ENCODE assay signal across 8 mouse cellular contexts in the genomic region with DNA sequence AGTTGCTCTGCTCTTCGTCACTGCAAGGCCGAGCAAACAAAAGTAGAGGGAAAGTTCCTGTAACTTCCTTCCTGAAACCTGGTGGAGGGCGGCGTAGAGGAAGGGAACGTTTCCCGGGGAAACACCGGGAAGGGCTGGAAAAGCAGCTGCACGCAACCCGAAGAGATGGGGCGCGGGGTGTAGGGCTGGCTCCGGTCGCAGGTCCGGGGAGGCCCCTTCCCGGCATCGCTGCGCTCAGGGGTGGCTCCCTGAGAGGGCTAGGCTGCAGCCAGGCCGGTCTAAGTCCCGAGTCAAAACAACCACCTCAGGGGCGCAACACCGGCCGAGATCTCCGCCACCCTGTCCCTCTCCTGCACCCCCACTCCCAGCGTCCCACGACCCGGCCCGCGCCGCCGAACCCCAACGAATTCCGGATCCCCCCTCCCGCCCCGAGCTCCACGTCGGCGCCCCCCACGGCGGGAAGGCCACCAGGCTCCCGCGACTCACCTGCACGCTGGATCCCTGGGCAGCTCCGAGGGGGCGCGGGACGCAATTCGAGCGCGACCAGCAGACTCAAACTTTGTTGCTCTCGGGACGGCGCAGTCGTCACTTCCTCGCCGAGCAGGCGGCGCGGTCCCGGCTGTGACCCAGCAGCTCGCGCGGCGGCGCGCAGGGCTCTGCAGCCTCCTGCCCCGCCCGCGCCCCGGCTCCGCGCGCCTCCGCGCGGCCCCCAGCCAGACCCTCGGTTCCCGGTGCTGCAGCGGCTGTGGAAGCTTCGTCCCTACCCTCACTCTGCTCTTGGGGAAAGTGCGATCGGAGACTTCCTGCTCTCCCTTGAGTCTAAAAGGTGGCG. TPM values are rescaled to one million over a fixed set of nuclear protein-coding genes. Genes with fewer than 3 reads are reported as not detected.
DNase-seq lines count a peak whose midpoint lies in the region; ATAC-seq lines count a peak whose summit lies in the region.

Gene Elmsan1, minus strand, starts transcription at position 593 of the 832 bp plus-strand sequence.

- peak within 1 kb of the TSS; percentile 74 for H3K9ac ChIP-seq in intestine, embryonic 14.5 days (ENCODE audit: low read length)

- intact Hi-C loops in left cerebral cortex, postnatal 36 days (cut with DNase I) = loop anchor here (1.0 to 5.0 kb wide), 2 partner anchors 25 to 41 kb away; no protein-coding TSS in a partner anchor

- peak within 1 kb of the TSS; percentile 76 for H3K4me2 ChIP-seq in intestine, embryonic 14.5 days (ENCODE audit: low read length)

- H3K4me1 ChIP-seq in intestine, embryonic 14.5 days (replicated peaks; ENCODE audit: control insufficient read depth, insufficient read depth, low read length) = peaks cover 27% of the 10 kb centered on the region

- WGBS in intestine, embryonic 14.5 days = under 1% methylated on average over 68 of the region's 82 CpGs

- H3K4me3 ChIP-seq in intestine, embryonic 14.5 days (ENCODE audit: low read depth, low read length) = peak within 1 kb of the TSS; percentile 58

- no peaks in the 10 kb centered on the region for H3K9me3 ChIP-seq in intestine, embryonic 14.5 days (ENCODE audit: control insufficient read depth, low read length)

- peak; percentile 86 to 94 for DNase-seq in adrenal gland, adult (ENCODE audit: inconsistent age in 2 of 2, low spot score in 1 of 2)
- DNase-seq in embryo, embryonic 10.5 days (ENCODE audit: low spot score) = peak; percentile 88
- peak; percentile 69 to 85 for DNase-seq in gastrocnemius, postnatal 4 days (ENCODE audit: low spot score in 2 of 2)
- DNase-seq in intestine, embryonic 14.5 days (ENCODE audit: low spot score) = peak; percentile 86
- DNase-seq in left cerebral cortex, postnatal 36 days (ENCODE audit: low spot score in 2 of 2) = peak; percentile 57 to 62
- peak; percentile 67 for DNase-seq in right cerebral cortex, postnatal 25 days
- DNase-seq in urinary bladder, postnatal 36 days (ENCODE audit: low spot score in 2 of 2) = peak; percentile 72 to 75

- no peaks in the 10 kb centered on the region for H3K36me3 ChIP-seq in intestine, embryonic 14.5 days (ENCODE audit: control insufficient read depth, insufficient read depth, low read length)

- ATAC-seq in intestine, embryonic 14.5 days (replicated peaks; ENCODE audit: low FRiP score, low TSS enrichment, low read depth) = peak; percentile 84
- peak; percentile 43; the same call in 1 of the 2 replicates for ATAC-seq in megakaryocyte-erythroid progenitor cell, adult 5-6 weeks (replicated peaks; ENCODE audit: low FRiP score, low TSS enrichment, poor library complexity, severe bottlenecking)

- H3K27ac ChIP-seq in intestine, embryonic 14.5 days (ENCODE audit: low read depth) = peak within 1 kb of the TSS; percentile 88

- no peaks in the 10 kb centered on the region for H3K27me3 ChIP-seq in intestine, embryonic 14.5 days (replicated peaks; ENCODE audit: control insufficient read depth, insufficient read depth, low read length)

RNA-seq across cellular contexts. Expression of gene Elmsan1, which starts in this region (rescaled TPM):
- total RNA-seq in gastrocnemius, postnatal 4 days (2021) = 10 to 100 TPM; 22.0 to 23.3 TPM
- polyA plus RNA-seq in intestine, embryonic 14.5 days (2014; fragmentation: Nextera tagmentation; extraction: Ambion mirVana) = 8.2 and 8.8 TPM in 2 replicates
- total RNA-seq in left cerebral cortex, postnatal 36 days (2021) = 10 to 100 TPM; 17.2 to 18.5 TPM
- total RNA-seq in megakaryocyte-erythroid progenitor cell, adult 5-6 weeks (2014; fragmentation: Nextera tagmentation) = 29.6 and 42.1 TPM in 2 replicates
- 12.9 and 13.2 TPM in 2 replicates for total RNA-seq in megakaryocyte-erythroid progenitor cell, adult 5-6 weeks (2017)

Comparison
In these comparisons a context has a peak if more than half of its experiments do, and no peak if none do; other contexts are left out.
1. Peak in every context shown above with its lines: DNase-seq, ATAC-seq, H3K4me3 ChIP-seq and H3K27ac ChIP-seq.